Mouse (Mus musculus): ENCODE measurements around the gene Dst.

DNA sequence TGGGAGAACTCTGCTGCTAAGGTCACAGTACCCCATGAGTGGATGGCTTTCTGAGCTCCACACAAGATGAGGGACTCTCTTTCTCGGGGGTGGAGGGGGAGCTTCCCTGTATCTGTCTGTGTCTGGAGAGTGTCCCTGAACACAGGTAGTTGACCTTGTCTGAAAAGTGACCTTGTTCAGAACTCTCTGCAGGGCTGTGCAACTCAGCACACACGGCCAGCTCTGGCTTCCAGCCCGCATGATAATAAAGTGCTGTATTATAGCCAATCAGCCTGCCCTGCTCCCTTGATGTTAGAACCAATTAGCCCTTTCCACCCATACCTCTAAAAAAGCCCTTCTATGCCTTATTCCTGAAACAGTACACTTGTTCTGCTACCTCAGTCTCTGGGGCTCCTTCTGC is 188.9 kb downstream of the Dst start:
- no peak for TF ChIP-seq CTCF (conservative IDR thresholded peaks at IDR 0.05; ENCODE audit: low read length)
- TF ChIP-seq NANOG (IDR thresholded peaks at IDR 0.05; ENCODE audit: borderline replicate concordance, low read length), result no peak
- TF ChIP-seq POU5F1 (IDR thresholded peaks at IDR 0.05; ENCODE audit: borderline replicate concordance, low read length), result no peak

Measured in E14TG2a.4 (cell line).